Mouse (Mus musculus) myocyte (in vitro differentiated cells): ENCODE results near the gene Pigyl.

Experiments used
- CEBPB ChIP-seq: IDR thresholded peaks from 2 replicates; pipeline ENCODE4 v1.6.1; 2011; ENCODE audit warnings: mild to moderate bottlenecking, moderate library complexity; ENCODE audit not compliant: poor library complexity, insufficient read depth, severe bottlenecking
- E2F4 ChIP-seq: IDR thresholded peaks from one replicate; pipeline ENCODE4 v1.6.1; 2011; ENCODE audit warnings: mild to moderate bottlenecking, control low read depth, moderate library complexity; ENCODE audit not compliant: insufficient read depth
- MAX ChIP-seq: IDR thresholded peaks from one replicate; pipeline ENCODE4 v1.6.1; 2011; ENCODE audit warnings: low read depth, mild to moderate bottlenecking, control low read depth
- MYOD1 ChIP-seq, 3 experiments: IDR thresholded peaks; one replicate each; pipeline ENCODE4 v1.6.1; 2011; ENCODE audit warnings: control low read depth in 2 of 3, low read depth in 2 of 3, mild to moderate bottlenecking in 2 of 3, moderate library complexity in 1 of 3; ENCODE audit not compliant: insufficient read length in 2 of 3, control insufficient read depth in 1 of 3
- MYOG ChIP-seq, 3 experiments: IDR thresholded peaks; one replicate each; pipeline ENCODE4 v1.6.1; 2011; ENCODE audit warnings: control low read depth in 2 of 3, low read depth in 2 of 3, mild to moderate bottlenecking in 2 of 3; ENCODE audit not compliant: insufficient read length in 2 of 3, control insufficient read depth in 1 of 3, insufficient read depth in 1 of 3
- POLR2A ChIP-seq: IDR thresholded peaks from one replicate; pipeline ENCODE4 v1.6.1; 2011; ENCODE audit warnings: low read depth, mild to moderate bottlenecking, control low read depth, moderate library complexity; ENCODE audit not compliant: insufficient read length
- POLR2AphosphoS2 ChIP-seq: IDR thresholded peaks from one replicate; pipeline ENCODE4 v1.6.1; 2011; ENCODE audit warnings: low read depth, control low read depth; ENCODE audit not compliant: insufficient read length
- REST ChIP-seq: IDR thresholded peaks from one replicate; pipeline ENCODE4 v1.6.1; 2011; ENCODE audit warnings: mild to moderate bottlenecking, control low read depth, moderate library complexity; ENCODE audit not compliant: insufficient read depth, insufficient read length
- SRF ChIP-seq: IDR thresholded peaks from one replicate; pipeline ENCODE4 v1.6.1; 2011; ENCODE audit warnings: low read depth; ENCODE audit not compliant: control insufficient read depth, insufficient read length
- TCF12 ChIP-seq: IDR thresholded peaks from one replicate; pipeline ENCODE4 v1.6.1; 2011; ENCODE audit warnings: mild to moderate bottlenecking, control low read depth; ENCODE audit not compliant: poor library complexity, insufficient read depth, severe bottlenecking
- TCF3 ChIP-seq: IDR thresholded peaks from one replicate; pipeline ENCODE4 v1.6.1; 2011; ENCODE audit warnings: low read depth, control low read depth; ENCODE audit not compliant: insufficient read length
- USF1 ChIP-seq: IDR thresholded peaks from one replicate; pipeline ENCODE4 v1.6.1; 2011; ENCODE audit warnings: low read depth, mild to moderate bottlenecking, control low read depth, moderate library complexity

- TF ChIP-seq E2F4 (no peak), MYOD1 (IDR thresholded peaks at IDR 0.05; ENCODE audit: control insufficient read depth in 1 of 3, insufficient read length in 2 of 3, low read depth in 2 of 3) (no peak), POLR2A (no peak), POLR2AphosphoS2 (no peak), MAX (no peak), TCF12 (no peak), USF1 (no peak), MYOG (IDR thresholded peaks at IDR 0.05; ENCODE audit: control insufficient read depth in 1 of 3, insufficient read depth in 1 of 3, insufficient read length in 2 of 3, low read depth in 2 of 3) (no peak), TCF3 (no peak), SRF (no peak), CEBPB (no peak), REST (no peak)
Measured at GRCm38 (mm10) chr9:22188025-22188611, 31.5 kb downstream of the Pigyl start, which contains the start of gene Zfp872.
